Mouse (Mus musculus) neural tube, embryonic 14.5 days (tissue): ENCODE results near the gene Ifitm2. TPM values are rescaled to one million over a fixed set of nuclear protein-coding genes. Genes with fewer than 3 reads are reported as not detected.

Experiments
- ATAC-seq: fragments of 200-750 bp; cut with Nextera tagmentation; 2 replicates; pipeline ENCODE4 v1.8.0; 2017; ENCODE audit warnings: low read depth, mild to moderate bottlenecking, moderate TSS enrichment, moderate library complexity
- H3K27ac ChIP-seq: fragments of 300-500 bp; sonication (generic); 2 replicates; pipeline ENCODE4 v1.5.1; 2014; ENCODE audit warnings: low read depth, mild to moderate bottlenecking, control low read depth, low read length, moderate library complexity, mixed read lengths
- H3K27me3 ChIP-seq: fragments of 300-500 bp; sonication (generic); 2 replicates; pipeline ENCODE4 v1.6.1; 2014; ENCODE audit warnings: low read length; ENCODE audit not compliant: control insufficient read depth, insufficient read depth
- H3K36me3 ChIP-seq: fragments of 300-500 bp; sonication (generic); 2 replicates; pipeline ENCODE4 v1.6.1; 2014; ENCODE audit warnings: low read length, mixed read lengths; ENCODE audit not compliant: control insufficient read depth, insufficient read depth
- H3K4me1 ChIP-seq: fragments of 300-500 bp; sonication (generic); 2 replicates; pipeline ENCODE4 v1.6.1; 2014; ENCODE audit warnings: low read length; ENCODE audit not compliant: control insufficient read depth, insufficient read depth
- H3K4me2 ChIP-seq: fragments of 300-500 bp; sonication (generic); 2 replicates; pipeline ENCODE4 v1.6.1; 2014; ENCODE audit warnings: mild to moderate bottlenecking, low read depth, low read length, control low read depth
- H3K4me3 ChIP-seq: fragments of 300-500 bp; sonication (generic); 2 replicates; pipeline ENCODE4 v1.5.1; 2014; ENCODE audit warnings: low read depth, low read length, control low read depth, mixed read lengths
- H3K9ac ChIP-seq: fragments of 300-500 bp; sonication (generic); replicated peaks from 2 replicates; pipeline ENCODE4 v1.6.1; 2014; ENCODE audit warnings: low read depth, mild to moderate bottlenecking, control low read depth, low read length, mixed read lengths
- H3K9me3 ChIP-seq: fragments of 300-500 bp; sonication (generic); 2 replicates; pipeline ENCODE4 v1.6.1; 2016; ENCODE audit warnings: low read length; ENCODE audit not compliant: control insufficient read depth
- WGBS: fragments of 180-500 bp; shearing (Covaris S2); extraction: QIAGEN DNeasy Blood & Tissue Kit; methylation state at CpG from one replicate; pipeline ENCODE4 v1.1.7; 2014; 5-methylcytosine and 5-hydroxymethylcytosine counted together
- polyA plus RNA-seq: library from polyadenylated mRNA; unstranded; fragments of >200 nt; fragmentation: Nextera tagmentation; extraction: Ambion mirVana; gene quantifications from 2 replicates; pipeline ENCODE4 v1.2.1, GENCODE M21; 2014

Gene Ifitm2
- polyA plus RNA-seq, 1 experiment from 2014 or later: 103 TPM

DNA sequence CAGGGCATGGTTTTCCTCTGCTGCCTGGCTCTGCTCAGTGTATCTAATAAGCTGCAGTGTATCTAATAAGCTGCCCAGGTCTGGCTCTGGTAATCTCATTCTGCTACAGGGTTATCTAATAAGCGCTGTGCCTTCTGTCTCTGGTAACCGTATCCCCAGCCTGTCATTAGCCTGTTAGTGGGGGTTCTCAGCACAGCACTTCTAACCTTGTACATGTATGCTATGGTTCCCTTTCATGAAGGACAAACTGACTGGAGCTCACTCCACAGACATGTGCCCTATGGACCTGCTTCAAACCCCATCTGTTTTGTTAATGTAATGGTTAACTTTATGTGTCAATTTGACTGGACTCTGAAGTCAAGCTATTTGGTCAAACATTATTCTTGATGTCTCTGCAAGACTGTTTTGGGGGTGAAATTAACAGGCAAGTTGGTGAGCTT, 50.1 kb downstream of the Ifitm2 start:
- H3K4me1 ChIP-seq: 0 out of 2 replicates have a peak, but pooled peaks cover 3% of the 10 kb centered on the region
- no peaks in the 10 kb centered on the region for H3K27me3 ChIP-seq
- no peak overlapping the region for H3K9ac ChIP-seq
- no peak overlapping the region for H3K27ac ChIP-seq
- H3K4me2 ChIP-seq: no peak overlapping the region
- no peak for ATAC-seq
- no peak overlapping the region for H3K4me3 ChIP-seq
- H3K9me3 ChIP-seq: no peaks in the 10 kb centered on the region
- 91% methylated on average over 2 of the region's 2 CpGs for WGBS
- H3K36me3 ChIP-seq: no peaks in the 10 kb centered on the region

Other genes starting within 250 kb of the Ifitm2 start
- gene Cyp2e1, start 192.2 kb downstream of the Ifitm2 start, polyA plus RNA-seq: not detected in 2 replicates
- gene Syce1, start 168.1 kb downstream of the Ifitm2 start, polyA plus RNA-seq: 0.97 TPM in 1 of 2 replicates, not detected in the other
- gene Zfp941, start 133.8 kb downstream of the Ifitm2 start, polyA plus RNA-seq: 36.7 and 37.5 TPM in 2 replicates
- 0.31 TPM in 1 of 2 replicates, not detected in the other for gene Urah, start 121.0 kb downstream of the Ifitm2 start, polyA plus RNA-seq
- not detected in 2 replicates for gene Scgb1c1, start 110.4 kb downstream of the Ifitm2 start, polyA plus RNA-seq
- 0.22 and 0.37 TPM in 2 replicates for gene Odf3, start 108.2 kb downstream of the Ifitm2 start, polyA plus RNA-seq
- gene Gm45785, start 99.7 kb downstream of the Ifitm2 start, polyA plus RNA-seq: 0.56 TPM in 1 of 2 replicates, not detected in the other
- 89.4 and 101 TPM in 2 replicates for gene Ric8a, start 99.0 kb downstream of the Ifitm2 start, polyA plus RNA-seq
- gene Bet1l, start 98.4 kb downstream of the Ifitm2 start, polyA plus RNA-seq: 55.8 and 60.1 TPM in 2 replicates
- gene Psmd13, start 74.0 kb downstream of the Ifitm2 start, polyA plus RNA-seq: 144 and 155 TPM in 2 replicates
- gene Sirt3, start 73.7 kb downstream of the Ifitm2 start, polyA plus RNA-seq: 46.8 and 61.6 TPM in 2 replicates
- not detected in 2 replicates for gene Cox8b, start 55.5 kb downstream of the Ifitm2 start, polyA plus RNA-seq
- gene Nlrp6, start 35.1 kb downstream of the Ifitm2 start, polyA plus RNA-seq: 0.27 and 0.64 TPM in 2 replicates
- gene Pgghg, start 14.6 kb downstream of the Ifitm2 start, polyA plus RNA-seq: 4.6 and 8.7 TPM in 2 replicates
- 0.28 and 0.62 TPM in 2 replicates for gene Ifitm5, start 5.7 kb downstream of the Ifitm2 start, polyA plus RNA-seq
- not detected in 2 replicates for gene Gm45717, start 50 bp downstream of the Ifitm2 start, polyA plus RNA-seq
- 3.5 and 23.6 TPM in 2 replicates for gene Ifitm1, start 11.2 kb upstream of the Ifitm2 start, polyA plus RNA-seq
- gene Ifitm3, start 54.8 kb upstream of the Ifitm2 start, polyA plus RNA-seq: 19.3 and 34.1 TPM in 2 replicates
- gene Ifitm6, start 61.9 kb upstream of the Ifitm2 start, polyA plus RNA-seq: 0.58 and 0.88 TPM in 2 replicates
- gene Gm17387, start 73.1 kb upstream of the Ifitm2 start, polyA plus RNA-seq: not detected in 2 replicates
- 34.8 and 36.6 TPM in 2 replicates for gene B4galnt4, start 105.1 kb upstream of the Ifitm2 start, polyA plus RNA-seq
- not detected in 2 replicates for gene Pkp3, start 122.2 kb upstream of the Ifitm2 start, polyA plus RNA-seq
- 1.2 and 2.2 TPM in 2 replicates for gene Sigirr, start 144.6 kb upstream of the Ifitm2 start, polyA plus RNA-seq
- 0.14 and 0.63 TPM in 2 replicates for gene Ano9, start 161.8 kb upstream of the Ifitm2 start, polyA plus RNA-seq
- 71.7 and 80.8 TPM in 2 replicates for gene Ptdss2, start 166.4 kb upstream of the Ifitm2 start, polyA plus RNA-seq
- gene Rnh1, start 216.9 kb upstream of the Ifitm2 start, polyA plus RNA-seq: 45.3 and 54.3 TPM in 2 replicates
- gene Hras, start 238.0 kb upstream of the Ifitm2 start, polyA plus RNA-seq: 152 and 166 TPM in 2 replicates
- 4.4 and 6.7 TPM in 2 replicates for gene Lrrc56, start 238.2 kb upstream of the Ifitm2 start, polyA plus RNA-seq